ENCODE assay signal across 10 mouse cellular contexts in the genomic region with DNA sequence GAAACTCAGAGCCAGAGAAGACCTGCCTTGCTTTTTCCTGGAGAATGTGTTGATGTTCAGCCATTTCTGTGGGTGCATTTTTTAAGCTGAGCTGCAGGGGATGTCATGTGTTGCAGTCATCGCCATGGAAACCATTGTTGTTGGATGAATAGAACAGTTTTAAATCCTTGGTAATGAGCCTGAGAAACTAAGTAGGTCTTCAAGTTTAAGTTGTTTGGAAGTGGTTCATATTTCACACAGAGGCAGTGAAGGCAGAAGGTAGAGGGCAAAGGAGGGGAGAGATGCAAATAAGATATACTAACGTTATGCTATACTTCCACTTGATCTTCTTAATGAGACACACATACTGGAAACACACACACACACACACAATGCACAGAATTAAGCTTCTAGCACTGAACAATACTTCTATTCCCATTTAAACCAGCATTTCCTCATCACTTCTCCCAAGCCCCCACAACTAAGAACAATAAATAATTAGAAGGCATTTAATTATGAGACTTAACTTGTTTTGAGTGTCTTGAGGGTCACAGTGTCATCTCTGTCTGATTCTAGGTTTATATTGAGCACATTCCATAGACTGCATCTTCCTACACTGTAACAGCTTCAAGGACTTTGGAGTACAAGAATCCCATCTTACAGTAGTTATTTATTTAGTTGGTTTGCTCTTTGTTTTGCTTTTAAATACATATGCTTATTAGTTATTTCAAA.
DNase-seq lines count a peak whose midpoint lies in the region; ATAC-seq lines count a peak whose summit lies in the region.
"Had no signal": no experiment of that assay in that cellular context is flagged by ENCODE, and none has a peak within 500 bp of the region (broad histone marks: within the 10 kb centered on the region; RNA-seq: fewer than 3 reads in every experiment).

No protein-coding gene starts in this region.

- no peaks in the 10 kb centered on the region for H3K36me3 ChIP-seq in hindbrain, embryonic 13.5 days
- no peaks in the 10 kb centered on the region for H3K36me3 ChIP-seq in neural tube, embryonic 12.5 days

- WGBS in hindbrain, embryonic 13.5 days, result 20% methylated on average over 2 of the region's 2 CpGs
- WGBS in neural tube, embryonic 12.5 days, result 15% methylated on average over 2 of the region's 2 CpGs

- H3K27ac ChIP-seq in hindbrain, embryonic 13.5 days, result peak overlapping the region; percentile 52
- H3K27ac ChIP-seq in neural tube, embryonic 12.5 days, result no peak overlapping the region

- no peak overlapping the region for H3K9ac ChIP-seq in hindbrain, embryonic 13.5 days
- no peak overlapping the region for H3K9ac ChIP-seq in neural tube, embryonic 12.5 days

- H3K4me1 ChIP-seq in hindbrain, embryonic 13.5 days (replicated peaks), result peaks cover 24% of the 10 kb centered on the region
- H3K4me1 ChIP-seq in neural tube, embryonic 12.5 days, result peaks cover 12% of the 10 kb centered on the region

- no peaks in the 10 kb centered on the region for H3K27me3 ChIP-seq in hindbrain, embryonic 13.5 days
- H3K27me3 ChIP-seq in neural tube, embryonic 12.5 days (replicated peaks), result no peaks in the 10 kb centered on the region

- DNase-seq in layer of hippocampus, adult 11-12 months (ENCODE audit: low spot score), result peak; percentile 37
- DNase-seq in layer of hippocampus, postnatal 10 days (ENCODE audit: low spot score in 2 of 2), result no peak
- DNase-seq in embryo, embryonic 11.5 days (ENCODE audit: low read depth, low spot score), result peak; percentile 22
- no peak for DNase-seq in urinary bladder, adult 18-20 months (ENCODE audit: low spot score in 2 of 2)
- no peak for DNase-seq in thymus, postnatal 36 days
- DNase-seq: B cell, adult 2 months; gastrocnemius, postnatal 14 days had no signal

- no peak overlapping the region for H3K4me2 ChIP-seq in hindbrain, embryonic 13.5 days
- H3K4me2 ChIP-seq in neural tube, embryonic 12.5 days (replicated peaks), result 0 out of 2 replicates have a peak overlapping the region, but pooled peaks have one; percentile 5

- H3K4me3 ChIP-seq in hindbrain, embryonic 13.5 days, result no peak overlapping the region
- H3K4me3 ChIP-seq in neural tube, embryonic 12.5 days, result no peak overlapping the region

- ATAC-seq in hindbrain, embryonic 13.5 days (ENCODE audit: low FRiP score), result peak; percentile 73
- ATAC-seq in neural tube, embryonic 12.5 days (ENCODE audit: low FRiP score, low read depth), result peak; percentile 83
- no peak for ATAC-seq in activated CD4-positive, CD25-positive, alpha-beta regulatory T cell, adult 4 months

- no peaks in the 10 kb centered on the region for H3K9me3 ChIP-seq in hindbrain, embryonic 13.5 days
- H3K9me3 ChIP-seq in neural tube, embryonic 12.5 days, result no peaks in the 10 kb centered on the region

Comparison
In these comparisons a context has a peak if more than half of its experiments do, and no peak if none do; other contexts are left out.
1. DNase-seq: peak in layer of hippocampus, adult 11-12 months (single experiment) and embryo, embryonic 11.5 days (single experiment); none in layer of hippocampus, postnatal 10 days (0 of 2), urinary bladder, adult 18-20 months (0 of 2) and thymus, postnatal 36 days (0 of 2).